Mouse (Mus musculus) left cerebral cortex, adult 18-20 months (tissue): ENCODE data around the gene Arhgap5. TPM values are rescaled to one million over a fixed set of nuclear protein-coding genes. Genes with fewer than 3 reads are reported as not detected.

Experiments used
- total RNA-seq, 2 experiments: library from RNA; stranded (reverse); gene quantifications; 2 replicates each; pipeline ENCODE4 v1.2.3; 2021

The Arhgap5 gene
- total RNA-seq, 2 experiments from 2014 or later, result 140 to 149 TPM

Other genes starting within 250 kb of the Arhgap5 start
- gene Akap6, start 195.4 kb downstream of the Arhgap5 start, total RNA-seq, result 100 to 1,000 TPM; 159 to 164 TPM